In genomic region chr2:165967823-165968555, GRCm38 (mm10) we compare ENCODE assay signal across 8 mouse cellular contexts. TPM values are rescaled to one million over a fixed set of nuclear protein-coding genes. Genes with fewer than 3 reads are reported as not detected.
DNase-seq lines count a peak whose midpoint lies in the region; ATAC-seq and TF ChIP-seq lines count a peak whose summit lies in the region.

No protein-coding gene starts in this region.

- no peaks in the 10 kb centered on the region for H3K36me3 ChIP-seq in forebrain, embryonic 10.5 days (replicated peaks)
- H3K36me3 ChIP-seq in stomach, embryonic 15.5 days = no peaks in the 10 kb centered on the region

- no peaks in the 10 kb centered on the region for H3K27me3 ChIP-seq in forebrain, embryonic 10.5 days (ENCODE audit: poor library complexity, severe bottlenecking)
- H3K27me3 ChIP-seq in stomach, embryonic 15.5 days (replicated peaks) = no peaks in the 10 kb centered on the region

- H3K27ac ChIP-seq in forebrain, embryonic 10.5 days = peak overlapping the region; percentile 79
- peak overlapping the region; percentile 57; the same call in 1 of the 2 replicates for H3K27ac ChIP-seq in stomach, embryonic 15.5 days
- H3K27ac ChIP-seq in layer of hippocampus, adult 2 months = no peak overlapping the region

- peak; percentile 95 for DNase-seq in heart, adult 11 months
- no peak for DNase-seq in heart, postnatal 25 days (ENCODE audit: low spot score)
- DNase-seq in MEL-GATA-1-ER (ENCODE audit: extremely low read depth, low read depth) = peak; percentile 83
- DNase-seq in forebrain, embryonic 10.5 days (ENCODE audit: extremely low spot score, low spot score) = peak; percentile 68
- peak; percentile 26 for DNase-seq in lung, postnatal 14 days
- DNase-seq in layer of hippocampus, adult 2 months (ENCODE audit: low spot score in 2 of 2) = no peak

- no peak overlapping the region; the same call in 1 of the 2 replicates for H3K4me3 ChIP-seq in forebrain, embryonic 10.5 days
- H3K4me3 ChIP-seq in stomach, embryonic 15.5 days (replicated peaks) = no peak overlapping the region
- H3K4me3 ChIP-seq in layer of hippocampus, adult 2 months = no peak overlapping the region

- whole genome bisulfite sequencing in forebrain, embryonic 10.5 days = 66% methylated on average over 6 of the region's 6 CpGs
- WGBS in stomach, embryonic 15.5 days = 63% methylated on average over 6 of the region's 6 CpGs

- no peak for TF ChIP-seq CTCF in layer of hippocampus, adult 2 months (conservative IDR thresholded peaks at IDR 0.05)

- H3K9ac ChIP-seq in stomach, embryonic 15.5 days = no peak overlapping the region

- H3K4me1 ChIP-seq in forebrain, embryonic 10.5 days = peaks cover 48% of the 10 kb centered on the region
- H3K4me1 ChIP-seq in stomach, embryonic 15.5 days = peaks cover 5% of the 10 kb centered on the region; the same call in 1 of the 2 replicates

- peaks cover 5% of the 10 kb centered on the region; the same call in 1 of the 2 replicates for H3K9me3 ChIP-seq in forebrain, embryonic 10.5 days
- H3K9me3 ChIP-seq in stomach, embryonic 15.5 days = no peaks in the 10 kb centered on the region

- intact Hi-C loops in heart, postnatal 25 days (cut with DNase I) = no loop called here

- ATAC-seq in stomach, embryonic 15.5 days (ENCODE audit: insufficient read depth, low FRiP score, low read depth) = no peak
- ATAC-seq in activated CD4-positive, CD25-positive, alpha-beta regulatory T cell, adult 4 months = no peak

- H3K4me2 ChIP-seq in stomach, embryonic 15.5 days = no peak overlapping the region

RNA-seq across cellular contexts. Expression of gene Ncoa3, which starts 24.4 kb away (rescaled TPM):
- 10 to 100 TPM; 23.8 to 29.6 TPM for total RNA-seq in heart, postnatal 25 days (2021)
- 14.3 and 15.7 TPM in 2 replicates for polyA plus RNA-seq in forebrain, embryonic 10.5 days (2016; fragmentation: Nextera tagmentation; extraction: Ambion mirVana)
- 12.9 and 14.1 TPM in 2 replicates for polyA plus RNA-seq in stomach, embryonic 15.5 days (2015; fragmentation: Nextera tagmentation; extraction: Ambion mirVana)
- polyA plus RNA-seq in activated CD4-positive, CD25-positive, alpha-beta regulatory T cell, adult 4 months (2017; shearing (Covaris generic)) = 10 to 100 TPM; 65.2 to 65.3 TPM
- total RNA-seq in layer of hippocampus, adult 2 months (2021) = 10 to 100 TPM; 27.8 to 37.7 TPM

Comparison
In these comparisons a context has a peak if more than half of its experiments do, and no peak if none do; other contexts are left out.
1. DNase-seq: peak in heart, adult 11 months (single experiment), MEL-GATA-1-ER (single experiment), forebrain, embryonic 10.5 days (single experiment) and lung, postnatal 14 days (single experiment); none in heart, postnatal 25 days (single experiment) and layer of hippocampus, adult 2 months (0 of 2).